Mouse (Mus musculus) heart, adult 2 months (tissue): Measurements from ENCODE around the gene Atp10a. TPM values are rescaled to one million over a fixed set of nuclear protein-coding genes. Genes with fewer than 3 reads are reported as not detected.

Experiments
- DNase-seq, 2 experiments: peaks; one replicate each; pipeline ENCODE4 v3.0.0; 2021
- H3K27ac ChIP-seq: fragments of 200-600 bp; 2 replicates; pipeline ENCODE4 v1.8.1; 2022
- H3K27me3 ChIP-seq: fragments of 200-500 bp; 2 replicates; pipeline ENCODE4 v1.6.1; 2012; ENCODE audit warnings: mild to moderate bottlenecking, low read length, inconsistent platforms, mixed read lengths; ENCODE audit not compliant: control insufficient read depth, insufficient read depth
- H3K36me3 ChIP-seq: fragments of 200-500 bp; 2 replicates; pipeline ENCODE4 v1.6.1; 2012; ENCODE audit warnings: low read length, inconsistent platforms; ENCODE audit not compliant: control insufficient read depth, insufficient read depth
- H3K4me1 ChIP-seq: fragments of 200-500 bp; 2 replicates; pipeline ENCODE4 v1.6.1; 2011; ENCODE audit warnings: low read length; ENCODE audit not compliant: control insufficient read depth, insufficient read depth
- H3K4me3 ChIP-seq: fragments of 200-600 bp; 2 replicates; pipeline ENCODE4 v1.8.1; 2022
- H3K79me2 ChIP-seq: fragments of 200-500 bp; replicated peaks from 2 replicates; pipeline ENCODE4 v1.6.1; 2012; ENCODE audit warnings: mild to moderate bottlenecking, inconsistent platforms, low read length, moderate library complexity, mixed read lengths; ENCODE audit not compliant: control insufficient read depth, insufficient read depth
- H3K9ac ChIP-seq: fragments of 200-500 bp; 2 replicates; pipeline ENCODE4 v1.6.1; 2012; ENCODE audit warnings: low read depth, mild to moderate bottlenecking, control low read depth, inconsistent platforms, low read length, mixed read lengths
- CTCF ChIP-seq: fragments of 200-600 bp; IDR thresholded peaks from 2 replicates; pipeline ENCODE4 v1.8.1; 2022; ENCODE audit warnings: antibody characterized with exemption, mild to moderate bottlenecking, moderate library complexity
- EP300 ChIP-seq: fragments of 200-500 bp; IDR thresholded peaks from 2 replicates; pipeline ENCODE4 v1.6.1; 2011; ENCODE audit warnings: low read depth, low read length, control low read depth; ENCODE audit not compliant: insufficient read depth
- POLR2A ChIP-seq: fragments of 200-500 bp; IDR thresholded peaks from 2 replicates; pipeline ENCODE4 v1.6.1; 2011; ENCODE audit warnings: mild to moderate bottlenecking, low read depth, low read length, control low read depth; ENCODE audit not compliant: insufficient read depth
- WGBS: fragments of 180-500 bp; shearing (Covaris S2); methylation state at CpG from one replicate; pipeline ENCODE4 v1.1.7; 2018; 5-methylcytosine and 5-hydroxymethylcytosine counted together
- intact Hi-C: fragments of 180-260 bp; cut with DNase I; formaldehyde crosslinking; loops from one replicate; pipeline ENCODE4 v1.15.1; 2025
- polyA plus RNA-seq: library from polyadenylated mRNA; depleted of rRNA; stranded (reverse); fragments of >200 nt; gene quantifications from 2 replicates; pipeline ENCODE4 v1.2.3, GENCODE M21; 2012
- total RNA-seq, 2 experiments: library from RNA; stranded (reverse); gene quantifications; 2 replicates each; pipeline ENCODE4 v1.2.3; 2021

Gene Atp10a
- total and polyA plus RNA-seq, 3 experiments: 1.3 to 1.8 (median 1.5) TPM

GRCm38 (mm10) chr7:58685967-58686366, 30.0 kb downstream of the Atp10a start:
- 74% methylated on average over 1 of the region's 1 CpGs for WGBS

DNA sequence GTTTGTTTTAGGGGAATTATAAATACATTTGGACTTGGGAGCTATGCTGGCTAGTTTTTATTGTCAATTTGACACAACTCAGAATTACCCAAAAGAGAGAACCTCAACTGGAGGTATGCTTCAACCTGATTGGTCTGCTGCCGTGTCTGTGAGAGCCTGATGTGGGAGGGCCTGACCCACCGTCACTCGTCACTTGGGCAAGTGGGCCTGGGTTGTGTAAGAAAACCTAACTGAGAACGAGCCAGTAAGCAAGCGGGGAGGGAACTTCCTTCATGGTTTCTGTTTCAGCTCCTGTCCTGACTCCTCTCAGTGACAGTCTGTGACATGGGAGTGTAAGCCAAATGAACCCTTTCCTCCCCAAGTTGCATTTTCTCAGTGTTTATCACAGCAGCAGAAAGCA, 30.6 kb downstream of the Atp10a start:
- no peak overlapping the region for H3K4me3 ChIP-seq
- TF ChIP-seq EP300 (no peak), CTCF (no peak), POLR2A (no peak)
- H3K9ac ChIP-seq: no peak overlapping the region
- no peak for DNase-seq
- no peaks in the 10 kb centered on the region for H3K79me2 ChIP-seq
- intact Hi-C loops: no loop called here
- no peaks in the 10 kb centered on the region for H3K4me1 ChIP-seq
- H3K27ac ChIP-seq: no peak overlapping the region
- no peaks in the 10 kb centered on the region for H3K36me3 ChIP-seq
- H3K27me3 ChIP-seq: no peaks in the 10 kb centered on the region
- 56% methylated on average over 5 of the region's 5 CpGs for WGBS

More at GRCm38 (mm10) chr7:58685967-58686366, 30.0 kb downstream of the Atp10a start:
- intact Hi-C loops: no loop called here
- Histone ChIP-seq H3K27ac (no peak overlapping the region), H3K4me1 (no peaks in the 10 kb centered on the region), H3K79me2 (no peaks in the 10 kb centered on the region), H3K4me3 (no peak overlapping the region), H3K9ac (no peak overlapping the region), H3K36me3 (no peaks in the 10 kb centered on the region), H3K27me3 (no peaks in the 10 kb centered on the region)
- TF ChIP-seq POLR2A (no peak), CTCF (no peak)
- no peak for DNase-seq

GRCm38 (mm10) chr7:58686997-58687396, 31.0 kb downstream of the Atp10a start:
- no peak overlapping the region for H3K9ac ChIP-seq
- intact Hi-C loops: no loop called here
- H3K27me3 ChIP-seq: no peaks in the 10 kb centered on the region
- no peak overlapping the region for H3K4me3 ChIP-seq
- no peaks in the 10 kb centered on the region for H3K79me2 ChIP-seq
- H3K27ac ChIP-seq: no peak overlapping the region
- no peaks in the 10 kb centered on the region for H3K36me3 ChIP-seq
- TF ChIP-seq POLR2A: no peak
- TF ChIP-seq EP300: no peak
- no peak for TF ChIP-seq CTCF
- DNase-seq: no peak
- no peaks in the 10 kb centered on the region for H3K4me1 ChIP-seq
- 89% methylated on average over 2 of the region's 2 CpGs for WGBS

DNA sequence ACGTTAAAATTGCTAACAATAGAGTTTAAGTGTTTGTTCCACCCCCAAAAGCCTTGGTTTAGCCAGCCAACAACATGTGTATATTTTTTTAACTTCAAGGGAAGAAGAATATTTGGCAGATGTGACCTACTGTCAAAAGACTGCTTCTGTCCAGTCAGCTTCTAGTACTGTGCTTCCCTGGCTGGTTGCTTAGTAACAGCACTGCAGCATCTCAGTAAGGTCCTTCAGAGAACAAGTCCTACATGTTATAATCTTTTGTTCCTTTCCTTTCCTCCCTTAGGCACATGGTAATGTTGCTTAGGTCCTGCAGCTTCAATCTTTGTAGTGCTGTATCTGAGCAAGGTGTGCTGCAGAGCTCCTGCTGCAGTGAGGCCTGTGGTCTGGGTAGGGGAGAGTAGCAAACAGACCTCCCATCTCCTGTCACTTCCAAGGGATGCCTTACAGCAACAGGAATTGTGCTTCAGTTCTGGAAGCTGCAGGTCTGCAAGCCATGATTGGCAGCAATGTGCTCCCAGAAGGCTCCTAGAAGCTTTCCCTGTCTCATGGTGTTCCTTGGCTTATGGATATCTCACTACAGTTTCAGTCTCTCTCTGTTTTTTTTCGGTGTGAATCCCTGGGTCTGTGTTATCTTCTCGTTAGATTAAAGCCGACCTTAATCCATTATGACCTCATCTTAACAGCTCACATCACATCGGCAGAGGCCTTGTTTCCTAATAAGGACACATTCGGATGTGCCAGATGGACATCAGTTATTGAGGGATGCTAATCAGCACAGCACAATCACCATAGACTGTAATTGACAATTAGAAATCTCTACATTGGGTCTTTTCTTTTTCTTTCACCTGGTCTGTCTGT, 34.3 kb downstream of the Atp10a start:
- no peaks in the 10 kb centered on the region for H3K4me1 ChIP-seq
- no peaks in the 10 kb centered on the region for H3K79me2 ChIP-seq
- no peak overlapping the region for H3K4me3 ChIP-seq
- intact Hi-C loops: no loop called here
- no peak overlapping the region for H3K27ac ChIP-seq
- no peak for DNase-seq
- no peak overlapping the region for H3K9ac ChIP-seq
- no peaks in the 10 kb centered on the region for H3K27me3 ChIP-seq
- no peaks in the 10 kb centered on the region for H3K36me3 ChIP-seq
- TF ChIP-seq CTCF (no peak), EP300 (no peak)
- 50% methylated on average over 6 of the region's 6 CpGs for WGBS

GRCm38 (mm10) chr7:58690997-58691596, 35.1 kb downstream of the Atp10a start:
- no peak for DNase-seq
- Histone ChIP-seq H3K27me3 (no peaks in the 10 kb centered on the region), H3K9ac (no peak overlapping the region), H3K36me3 (no peaks in the 10 kb centered on the region), H3K4me3 (no peak overlapping the region), H3K27ac (no peak overlapping the region), H3K79me2 (no peaks in the 10 kb centered on the region), H3K4me1 (no peaks in the 10 kb centered on the region)
- TF ChIP-seq CTCF (no peak), POLR2A (no peak), EP300 (no peak)
- 63% methylated on average over 6 of the region's 6 CpGs for WGBS
- intact Hi-C loops: no loop called here

DNA sequence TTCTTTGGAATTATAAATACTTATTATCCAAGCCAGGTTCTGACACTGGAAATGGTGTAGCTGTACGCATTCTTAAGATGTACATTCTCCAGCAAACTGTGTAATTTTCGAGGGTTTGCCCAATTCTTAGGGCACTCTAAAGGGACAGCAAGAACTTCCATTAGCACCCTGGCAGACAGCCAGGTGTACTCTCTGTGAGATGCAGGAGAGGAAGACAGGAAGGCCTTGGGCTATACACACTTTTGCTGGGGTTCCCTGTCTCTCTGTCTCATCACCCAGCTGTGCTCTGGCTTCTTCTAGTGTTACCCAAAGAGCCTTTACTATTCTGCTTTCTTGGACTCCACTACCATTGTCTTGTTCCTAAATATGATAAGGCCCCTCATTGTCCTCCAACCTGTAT, 36.7 kb downstream of the Atp10a start:
- H3K36me3 ChIP-seq: no peaks in the 10 kb centered on the region
- 77% methylated on average over 2 of the region's 2 CpGs for WGBS
- no peaks in the 10 kb centered on the region; the same call in 1 of the 2 replicates for H3K4me1 ChIP-seq
- H3K9ac ChIP-seq: no peak overlapping the region
- no peaks in the 10 kb centered on the region for H3K79me2 ChIP-seq
- H3K27me3 ChIP-seq: no peaks in the 10 kb centered on the region
- no peak for TF ChIP-seq CTCF
- TF ChIP-seq POLR2A: no peak
- TF ChIP-seq EP300: no peak
- DNase-seq: no peak
- H3K4me3 ChIP-seq: no peak overlapping the region
- no peak overlapping the region for H3K27ac ChIP-seq
- intact Hi-C loops: no loop called here
